Mouse (Mus musculus) neural tube, embryonic 11.5 days (tissue): ENCODE measurements around the gene Hoxd10. TPM values are rescaled to one million over a fixed set of nuclear protein-coding genes. Genes with fewer than 3 reads are reported as not detected.
A peak's percentile ranks its signal among the peaks of the same experiment; 100 is the strongest.

Experiments
- ATAC-seq: fragments of 200-750 bp; cut with Nextera tagmentation; 2 replicates; pipeline ENCODE4 v1.8.0; 2017; ENCODE audit warnings: moderate number of reproducible peaks, mild to moderate bottlenecking, moderate TSS enrichment, moderate library complexity; ENCODE audit not compliant: insufficient read depth, low FRiP score, low TSS enrichment
- DNase-seq: peaks from one replicate; pipeline ENCODE4 v3.0.0-alpha.2; 2015; ENCODE audit warnings: low spot score
- H3K27ac ChIP-seq: fragments of 300-500 bp; sonication (generic); 2 replicates; pipeline ENCODE4 v1.5.1; 2014; ENCODE audit warnings: low read depth, mild to moderate bottlenecking, low read length
- H3K27me3 ChIP-seq: fragments of 300-500 bp; sonication (generic); 2 replicates; pipeline ENCODE4 v1.6.1; 2014; ENCODE audit warnings: mild to moderate bottlenecking, low read length, mixed read lengths; ENCODE audit not compliant: control insufficient read depth, insufficient read depth
- H3K36me3 ChIP-seq: fragments of 300-500 bp; sonication (generic); 2 replicates; pipeline ENCODE4 v1.6.1; 2014; ENCODE audit warnings: mild to moderate bottlenecking, low read length, moderate library complexity, mixed read lengths; ENCODE audit not compliant: control insufficient read depth, insufficient read depth
- H3K4me1 ChIP-seq: fragments of 300-500 bp; sonication (generic); 2 replicates; pipeline ENCODE4 v1.6.1; 2014; ENCODE audit warnings: low read length, mixed read lengths; ENCODE audit not compliant: control insufficient read depth, insufficient read depth
- H3K4me2 ChIP-seq: fragments of 300-500 bp; sonication (generic); 2 replicates; pipeline ENCODE4 v1.6.1; 2014; ENCODE audit warnings: low read depth, mild to moderate bottlenecking, moderate library complexity
- H3K4me3 ChIP-seq: fragments of 300-500 bp; sonication (generic); 2 replicates; pipeline ENCODE4 v1.5.1; 2014; ENCODE audit warnings: low read depth, low read length
- H3K9ac ChIP-seq: fragments of 300-500 bp; sonication (generic); 2 replicates; pipeline ENCODE4 v1.6.1; 2014; ENCODE audit warnings: mild to moderate bottlenecking, low read length
- H3K9me3 ChIP-seq: fragments of 300-500 bp; sonication (generic); 2 replicates; pipeline ENCODE4 v1.6.1; 2016; ENCODE audit warnings: low read length; ENCODE audit not compliant: control insufficient read depth
- WGBS: fragments of 180-500 bp; shearing (Covaris S2); extraction: QIAGEN DNeasy Blood & Tissue Kit; methylation state at CpG from one replicate; pipeline ENCODE4 v1.1.7; 2014; 5-methylcytosine and 5-hydroxymethylcytosine counted together
- polyA plus RNA-seq: library from polyadenylated mRNA; unstranded; fragments of >200 nt; fragmentation: Nextera tagmentation; extraction: Ambion mirVana; gene quantifications from 2 replicates; pipeline ENCODE4 v1.2.1, GENCODE M21; 2014

The Hoxd10 gene
- polyA plus RNA-seq, 1 experiment from 2014 or later, result 29.3 TPM

GRCm38 (mm10) chr2:74683471-74683951 is 8.2 kb upstream of the Hoxd10 start:
- Histone ChIP-seq H3K9me3 (no peaks in the 10 kb centered on the region), H3K4me1 (no peaks in the 10 kb centered on the region), H3K27me3 (peaks cover 98% of the 10 kb centered on the region), H3K36me3 (no peaks in the 10 kb centered on the region), H3K27ac (0 out of 2 replicates have a peak overlapping the region, but pooled peaks have one; percentile 10), H3K4me2 (peak overlapping the region; percentile 32), H3K9ac (peak overlapping the region; percentile 29; the same call in 1 of the 2 replicates), H3K4me3 (peak overlapping the region; percentile 41)
- ATAC-seq (no peak; the same call in 1 of the 2 replicates), DNase-seq (peak; percentile 48)
- under 1% methylated on average over 18 of the region's 18 CpGs for WGBS

GRCm38 (mm10) chr2:74684106-74684505 is 7.6 kb upstream of the Hoxd10 start:
- Histone ChIP-seq H3K4me1 (no peaks in the 10 kb centered on the region), H3K27ac (no peak overlapping the region), H3K9ac (peak overlapping the region; percentile 42), H3K36me3 (no peaks in the 10 kb centered on the region), H3K9me3 (no peaks in the 10 kb centered on the region), H3K4me2 (peak overlapping the region; percentile 28), H3K27me3 (peaks cover 98% of the 10 kb centered on the region), H3K4me3 (peak overlapping the region; percentile 41)
- DNase-seq (peak; percentile 33), ATAC-seq (no peak)
- WGBS, result 0% methylated on average over 12 of the region's 12 CpGs

DNA sequence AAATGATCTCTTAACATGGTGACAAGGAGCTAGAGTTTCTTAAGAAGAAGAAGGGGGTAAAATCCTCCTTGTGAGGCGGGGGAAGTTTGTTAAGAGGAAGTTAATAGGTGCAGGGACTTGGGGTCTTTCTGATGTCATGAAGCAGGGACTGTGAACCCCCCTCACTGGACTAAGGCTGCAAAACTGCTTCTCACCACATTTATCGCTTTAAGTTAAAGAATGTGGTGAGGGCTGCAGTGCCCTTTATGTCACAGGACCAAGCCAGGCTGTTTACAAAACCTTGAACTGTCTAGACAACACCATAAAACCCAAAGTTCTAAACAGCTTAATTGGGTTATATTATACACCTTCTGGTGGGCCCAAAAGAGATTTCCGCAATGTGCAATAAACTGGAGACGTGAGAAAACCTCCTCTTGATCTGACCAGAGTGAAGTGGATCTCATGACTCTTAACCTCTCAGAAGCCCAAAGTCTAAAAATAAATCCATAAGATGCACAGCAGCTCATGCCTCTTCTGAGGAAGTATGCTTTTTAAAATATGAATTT is 6.6 kb upstream of the Hoxd10 start:
- Histone ChIP-seq H3K9ac (no peak overlapping the region), H3K27me3 (peaks cover 98% of the 10 kb centered on the region), H3K4me2 (peak overlapping the region; percentile 28), H3K9me3 (no peaks in the 10 kb centered on the region), H3K27ac (no peak overlapping the region), H3K36me3 (no peaks in the 10 kb centered on the region), H3K4me3 (no peak overlapping the region), H3K4me1 (no peaks in the 10 kb centered on the region)
- ATAC-seq (no peak), DNase-seq (no peak)
- 8% methylated on average over 4 of the region's 4 CpGs for WGBS

DNA sequence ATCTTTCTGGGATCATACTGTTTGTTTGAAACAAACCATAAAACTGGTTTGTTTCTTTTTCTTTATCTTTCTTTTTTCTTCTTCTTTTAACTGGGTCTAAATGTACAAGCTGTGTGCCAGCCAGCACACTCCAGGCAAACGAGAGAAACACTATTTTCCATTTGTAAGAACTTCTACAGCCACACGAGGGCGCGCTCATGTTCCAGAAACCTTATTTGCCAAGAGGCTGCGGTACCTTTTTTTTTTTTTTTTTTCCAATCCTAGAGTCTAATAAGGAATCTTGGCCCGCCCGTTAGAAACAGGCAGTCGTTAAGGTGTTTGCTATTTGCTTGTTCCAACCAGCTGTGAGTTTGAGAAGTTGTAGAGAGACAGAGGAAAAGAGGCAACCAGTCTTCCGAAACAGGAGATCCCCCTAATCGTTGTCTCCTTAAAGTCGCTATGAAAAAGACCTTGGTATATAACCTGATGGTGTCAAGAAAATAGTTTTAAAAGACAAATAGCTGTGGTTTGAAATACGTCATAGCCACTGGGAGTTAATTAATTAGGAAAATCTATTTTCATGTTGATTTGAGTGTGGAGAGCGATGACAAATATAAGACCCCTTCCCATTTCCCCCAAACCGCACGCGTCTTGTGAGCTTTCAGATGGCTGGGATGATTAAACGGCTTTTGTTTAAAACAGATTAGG is 5.3 kb upstream of the Hoxd10 start:
- DNase-seq (peak; percentile 84), ATAC-seq (no peak)
- no peak overlapping the region for H3K27ac ChIP-seq
- peak overlapping the region; percentile 60 for H3K9ac ChIP-seq
- H3K4me1 ChIP-seq, result no peaks in the 10 kb centered on the region
- H3K27me3 ChIP-seq, result peaks cover 93% of the 10 kb centered on the region
- peak overlapping the region; percentile 38 for H3K4me2 ChIP-seq
- H3K36me3 ChIP-seq, result no peaks in the 10 kb centered on the region
- no peaks in the 10 kb centered on the region for H3K9me3 ChIP-seq
- H3K4me3 ChIP-seq, result peak overlapping the region; percentile 35
- 4% methylated on average over 17 of the region's 17 CpGs for whole genome bisulfite sequencing

GRCm38 (mm10) chr2:74686988-74687697 is 4.6 kb upstream of the Hoxd10 start:
- Histone ChIP-seq H3K27ac (peak overlapping the region; percentile 11; the same call in 1 of the 2 replicates), H3K9ac (peak overlapping the region; percentile 60), H3K4me2 (peak overlapping the region; percentile 38), H3K27me3 (peaks cover 92% of the 10 kb centered on the region), H3K4me3 (peak overlapping the region; percentile 35), H3K36me3 (no peaks in the 10 kb centered on the region), H3K9me3 (no peaks in the 10 kb centered on the region), H3K4me1 (0 out of 2 replicates have a peak, but pooled peaks cover 3% of the 10 kb centered on the region)
- under 1% methylated on average over 27 of the region's 27 CpGs for WGBS
- ATAC-seq (no peak), DNase-seq (peak; percentile 52)

GRCm38 (mm10) chr2:74687698-74688555 is 3.8 kb upstream of the Hoxd10 start:
- peak overlapping the region; percentile 60 for H3K9ac ChIP-seq
- peaks cover 92% of the 10 kb centered on the region for H3K27me3 ChIP-seq
- peak overlapping the region; percentile 11; the same call in 1 of the 2 replicates for H3K27ac ChIP-seq
- WGBS, result under 1% methylated on average over 31 of the region's 31 CpGs
- H3K9me3 ChIP-seq, result no peaks in the 10 kb centered on the region
- H3K4me3 ChIP-seq, result peak overlapping the region; percentile 35
- H3K36me3 ChIP-seq, result no peaks in the 10 kb centered on the region
- peak overlapping the region; percentile 38 for H3K4me2 ChIP-seq
- ATAC-seq (no peak), DNase-seq (peak; percentile 48)
- 0 out of 2 replicates have a peak, but pooled peaks cover 3% of the 10 kb centered on the region for H3K4me1 ChIP-seq

DNA sequence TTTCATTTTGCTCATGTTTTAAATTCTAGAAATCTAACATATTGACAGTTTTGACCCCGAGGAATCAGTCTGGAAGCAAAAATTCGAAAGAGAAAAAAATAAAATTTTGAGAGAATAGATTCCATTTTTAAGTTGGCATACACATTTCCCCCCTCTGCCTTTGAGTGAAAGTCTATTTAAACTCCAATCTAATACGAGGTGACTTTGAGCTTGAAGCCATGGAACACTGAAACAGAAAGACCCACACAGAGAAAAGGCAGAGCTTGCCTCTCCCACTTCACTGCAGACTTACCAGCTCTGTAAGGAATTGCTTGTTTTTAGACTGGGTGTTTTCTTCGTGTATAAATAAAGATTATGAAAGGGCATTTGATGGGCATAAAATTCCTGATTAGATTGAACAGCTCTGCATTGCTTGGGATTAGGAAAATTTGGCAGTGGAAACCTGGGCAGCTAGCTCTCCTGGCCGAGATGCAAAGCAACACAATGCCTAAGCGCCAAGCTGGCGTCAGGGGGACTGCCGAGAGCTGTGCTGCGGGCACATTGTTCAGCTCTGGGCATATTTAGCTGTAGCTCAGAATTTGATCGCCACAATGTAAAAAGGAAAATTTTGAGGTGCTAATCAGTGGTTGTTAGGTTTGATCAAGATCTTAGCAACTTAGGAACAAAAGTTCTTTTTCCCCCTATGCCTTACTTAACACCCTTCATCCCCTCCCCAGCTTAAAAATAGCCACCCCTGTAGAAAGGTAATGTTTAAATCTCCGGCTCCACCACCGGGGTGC is 2.7 kb upstream of the Hoxd10 start:
- H3K9ac ChIP-seq, result peak overlapping the region; percentile 65

More for the DNA sequence above, 2.7 kb upstream of the Hoxd10 start:
- Histone ChIP-seq H3K27ac (peak overlapping the region; percentile 85), H3K4me2 (peak overlapping the region; percentile 38), H3K4me3 (peak overlapping the region; percentile 22), H3K36me3 (no peaks in the 10 kb centered on the region), H3K27me3 (peaks cover 92% of the 10 kb centered on the region), H3K9me3 (no peaks in the 10 kb centered on the region), H3K4me1 (0 out of 2 replicates have a peak, but pooled peaks cover 3% of the 10 kb centered on the region)
- WGBS, result 4% methylated on average over 12 of the region's 12 CpGs
- ATAC-seq, result no peak
- DNase-seq, result peak; percentile 41
